Comparison of ENCODE assay signal across 8 mouse cellular contexts in genomic region chr7:109139405-109139804, GRCm38 (mm10). TPM values are rescaled to one million over a fixed set of nuclear protein-coding genes. Genes with fewer than 3 reads are reported as not detected.
DNase-seq lines count a peak whose midpoint lies in the region; ATAC-seq and TF ChIP-seq lines count a peak whose summit lies in the region.

No protein-coding gene starts in this region.

- peak; percentile 76 for ATAC-seq in erythroid progenitor cell, adult 5-6 weeks (replicated peaks; ENCODE audit: low FRiP score, poor library complexity, severe bottlenecking)
- peak; percentile 84 for ATAC-seq in heart, embryonic 12.5 days (ENCODE audit: insufficient number of reproducible peaks, low FRiP score)
- ATAC-seq in liver, embryonic 11.5 days (replicated peaks; ENCODE audit: low FRiP score), result peak; percentile 80
- ATAC-seq in neural tube, embryonic 11.5 days (ENCODE audit: insufficient read depth, low FRiP score, low TSS enrichment), result peak; percentile 84
- peak; percentile 82 for ATAC-seq in stomach, postnatal 0 days (ENCODE audit: low FRiP score, low TSS enrichment)

- peak; percentile 81 for DNase-seq in 416B (ENCODE audit: low read depth)
- DNase-seq in kidney, postnatal 10 days, result peak; percentile 93
- DNase-seq in liver, embryonic 11.5 days (ENCODE audit: low spot score), result peak; percentile 73
- DNase-seq in neural tube, embryonic 11.5 days (ENCODE audit: low spot score), result peak; percentile 89
- peak; percentile 86 for DNase-seq in stomach, postnatal 0 days (ENCODE audit: low spot score)

- no peaks in the 10 kb centered on the region for H3K4me1 ChIP-seq in bone marrow macrophage, adult 2 months (ENCODE audit: control insufficient read depth, insufficient read depth, low read length)
- no peaks in the 10 kb centered on the region for H3K4me1 ChIP-seq in heart, embryonic 12.5 days (replicated peaks)
- no peaks in the 10 kb centered on the region for H3K4me1 ChIP-seq in liver, embryonic 11.5 days (replicated peaks; ENCODE audit: control insufficient read depth, insufficient read depth, low read length)
- H3K4me1 ChIP-seq in neural tube, embryonic 11.5 days (ENCODE audit: control insufficient read depth, insufficient read depth, low read length), result no peaks in the 10 kb centered on the region
- H3K4me1 ChIP-seq in stomach, postnatal 0 days (replicated peaks; ENCODE audit: control insufficient read depth, insufficient read depth), result no peaks in the 10 kb centered on the region

- H3K4me3 ChIP-seq in bone marrow macrophage, adult 2 months (ENCODE audit: insufficient read depth, low read length), result no peak overlapping the region
- H3K4me3 ChIP-seq in heart, embryonic 12.5 days, result no peak overlapping the region
- no peak overlapping the region for H3K4me3 ChIP-seq in liver, embryonic 11.5 days (ENCODE audit: low read depth, low read length)
- no peak overlapping the region for H3K4me3 ChIP-seq in neural tube, embryonic 11.5 days (ENCODE audit: low read depth, low read length)
- no peak overlapping the region for H3K4me3 ChIP-seq in stomach, postnatal 0 days (ENCODE audit: low read depth, low read length)

- peaks cover 20% of the 10 kb centered on the region for H3K27me3 ChIP-seq in heart, embryonic 12.5 days (replicated peaks)
- H3K27me3 ChIP-seq in liver, embryonic 11.5 days (replicated peaks; ENCODE audit: control insufficient read depth, insufficient read depth, low read length), result no peaks in the 10 kb centered on the region
- no peaks in the 10 kb centered on the region for H3K27me3 ChIP-seq in neural tube, embryonic 11.5 days (ENCODE audit: control insufficient read depth, insufficient read depth, low read length)
- H3K27me3 ChIP-seq in stomach, postnatal 0 days (ENCODE audit: control insufficient read depth, insufficient read depth, low read length), result no peaks in the 10 kb centered on the region

- no peaks in the 10 kb centered on the region for H3K36me3 ChIP-seq in heart, embryonic 12.5 days
- no peaks in the 10 kb centered on the region for H3K36me3 ChIP-seq in liver, embryonic 11.5 days (ENCODE audit: control insufficient read depth, insufficient read depth, low read length)
- no peaks in the 10 kb centered on the region; the same call in 1 of the 2 replicates for H3K36me3 ChIP-seq in neural tube, embryonic 11.5 days (ENCODE audit: control insufficient read depth, insufficient read depth, low read length)
- no peaks in the 10 kb centered on the region for H3K36me3 ChIP-seq in stomach, postnatal 0 days (ENCODE audit: control insufficient read depth, insufficient read depth, low read length)

- TF ChIP-seq POLR2A in bone marrow macrophage, adult 2 months (IDR thresholded peaks at IDR 0.05; ENCODE audit: borderline replicate concordance, low read depth, low read length), result no peak

- H3K27ac ChIP-seq in bone marrow macrophage, adult 2 months (ENCODE audit: insufficient read depth, low read depth, low read length), result no peak overlapping the region
- H3K27ac ChIP-seq in heart, embryonic 12.5 days (ENCODE audit: poor library complexity, severe bottlenecking), result no peak overlapping the region
- no peak overlapping the region for H3K27ac ChIP-seq in liver, embryonic 11.5 days (ENCODE audit: low read depth, low read length)
- H3K27ac ChIP-seq in neural tube, embryonic 11.5 days (ENCODE audit: low read depth, low read length), result no peak overlapping the region
- H3K27ac ChIP-seq in stomach, postnatal 0 days (replicated peaks), result no peak overlapping the region

- no peak for TF ChIP-seq EP300 in stomach, postnatal 0 days (optimal IDR thresholded peaks at IDR 0.05)

- H3K4me2 ChIP-seq in heart, embryonic 12.5 days, result no peak overlapping the region
- H3K4me2 ChIP-seq in liver, embryonic 11.5 days, result no peak overlapping the region
- no peak overlapping the region for H3K4me2 ChIP-seq in neural tube, embryonic 11.5 days (ENCODE audit: low read depth)
- no peak overlapping the region for H3K4me2 ChIP-seq in stomach, postnatal 0 days (replicated peaks; ENCODE audit: low read depth)

- no peaks in the 10 kb centered on the region for H3K9me3 ChIP-seq in heart, embryonic 12.5 days (replicated peaks)
- no peaks in the 10 kb centered on the region for H3K9me3 ChIP-seq in liver, embryonic 11.5 days (ENCODE audit: control insufficient read depth, low read length)
- no peaks in the 10 kb centered on the region for H3K9me3 ChIP-seq in neural tube, embryonic 11.5 days (ENCODE audit: control insufficient read depth, low read length)
- no peaks in the 10 kb centered on the region for H3K9me3 ChIP-seq in stomach, postnatal 0 days (ENCODE audit: control insufficient read depth, low read length)

- H3K9ac ChIP-seq in heart, embryonic 12.5 days, result no peak overlapping the region
- no peak overlapping the region for H3K9ac ChIP-seq in liver, embryonic 11.5 days (ENCODE audit: low read depth, low read length)
- no peak overlapping the region for H3K9ac ChIP-seq in neural tube, embryonic 11.5 days (ENCODE audit: low read length)
- no peak overlapping the region for H3K9ac ChIP-seq in stomach, postnatal 0 days (ENCODE audit: low read length)

- WGBS in heart, embryonic 12.5 days, result 10% methylated on average over 3 of the region's 3 CpGs
- 7% methylated on average over 3 of the region's 3 CpGs for WGBS in liver, embryonic 11.5 days
- 9% methylated on average over 3 of the region's 3 CpGs for WGBS in neural tube, embryonic 11.5 days
- WGBS in stomach, postnatal 0 days, result 9% methylated on average over 3 of the region's 3 CpGs

- peak; percentile 80 for TF ChIP-seq CTCF in bone marrow macrophage, adult 2 months (IDR thresholded peaks at IDR 0.05; ENCODE audit: low read depth, low read length)
- peak; percentile 97 for TF ChIP-seq CTCF in stomach, postnatal 0 days (IDR thresholded peaks at IDR 0.05; ENCODE audit: low read depth)

RNA-seq across cellular contexts. Expression of gene Lmo1, which starts 35.6 kb away (rescaled TPM):
- not detected in 2 replicates for polyA plus RNA-seq in bone marrow macrophage, adult 2 months (2012; ENCODE audit: insufficient read depth, insufficient read length, missing spikeins)
- total RNA-seq in erythroid progenitor cell, adult 5-6 weeks (2015; ENCODE audit: low replicate concordance), result not detected in 2 replicates
- total RNA-seq in erythroid progenitor cell, adult 5-6 weeks (2017; ENCODE audit: low replicate concordance), result not detected in 2 replicates
- polyA plus RNA-seq in heart, embryonic 12.5 days (2016; fragmentation: Nextera tagmentation; extraction: Ambion mirVana), result 1.6 and 2.0 TPM in 2 replicates
- polyA plus RNA-seq in liver, embryonic 11.5 days (2014; fragmentation: Nextera tagmentation; extraction: Ambion mirVana), result 5.3 and 5.6 TPM in 2 replicates
- polyA plus RNA-seq in neural tube, embryonic 11.5 days (2014; fragmentation: Nextera tagmentation; extraction: Ambion mirVana), result 23.4 and 25.0 TPM in 2 replicates
- polyA plus RNA-seq in stomach, postnatal 0 days (2015; fragmentation: Nextera tagmentation; extraction: Ambion mirVana), result 18.8 and 22.4 TPM in 2 replicates

RNA-seq across cellular contexts. Expression of gene Ric3, which starts 56.3 kb away (rescaled TPM):
- not detected in 2 replicates for polyA plus RNA-seq in bone marrow macrophage, adult 2 months (2012; ENCODE audit: insufficient read depth, insufficient read length, missing spikeins)
- total RNA-seq in erythroid progenitor cell, adult 5-6 weeks (2015; ENCODE audit: low replicate concordance), result not detected in 2 replicates
- total RNA-seq in erythroid progenitor cell, adult 5-6 weeks (2017; ENCODE audit: low replicate concordance), result 0.61 TPM in 1 of 2 replicates, not detected in the other
- polyA plus RNA-seq in heart, embryonic 12.5 days (2016; fragmentation: Nextera tagmentation; extraction: Ambion mirVana), result 0.94 and 1.5 TPM in 2 replicates
- 1.3 and 2.2 TPM in 2 replicates for polyA plus RNA-seq in liver, embryonic 11.5 days (2014; fragmentation: Nextera tagmentation; extraction: Ambion mirVana)
- 17.4 and 18.1 TPM in 2 replicates for polyA plus RNA-seq in neural tube, embryonic 11.5 days (2014; fragmentation: Nextera tagmentation; extraction: Ambion mirVana)
- 0.93 and 1.1 TPM in 2 replicates for polyA plus RNA-seq in stomach, postnatal 0 days (2015; fragmentation: Nextera tagmentation; extraction: Ambion mirVana)
